Mouse (Mus musculus): ENCODE results near the gene Mlst8. TPM values are rescaled to one million over a fixed set of nuclear protein-coding genes. Genes with fewer than 3 reads are reported as not detected.
"Not testable (repeated sequence)": the region's sequence is repeated elsewhere in the genome, so short reads cannot be mapped to it uniquely, and the experiment has no call there.

The Mlst8 gene
- polyA plus RNA-seq, 1 experiment = 23.3 TPM

GRCm38 (mm10) chr17:24440377-24440776, 38.5 kb downstream of the Mlst8 start:
- H3K4me1 ChIP-seq (ENCODE audit: control insufficient read depth, insufficient read depth, low read length) = no peaks in the 10 kb centered on the region
- no peak overlapping the region for H3K4me3 ChIP-seq (ENCODE audit: insufficient read depth, low read length)
- TF ChIP-seq CTCF (IDR thresholded peaks at IDR 0.05; ENCODE audit: borderline replicate concordance, insufficient read depth, low read length) = no peak
- no peak for TF ChIP-seq POLR2A (IDR thresholded peaks at IDR 0.05; ENCODE audit: low read depth, low read length)
- no peak overlapping the region for H3K27ac ChIP-seq (ENCODE audit: insufficient read depth, low read length)

DNA sequence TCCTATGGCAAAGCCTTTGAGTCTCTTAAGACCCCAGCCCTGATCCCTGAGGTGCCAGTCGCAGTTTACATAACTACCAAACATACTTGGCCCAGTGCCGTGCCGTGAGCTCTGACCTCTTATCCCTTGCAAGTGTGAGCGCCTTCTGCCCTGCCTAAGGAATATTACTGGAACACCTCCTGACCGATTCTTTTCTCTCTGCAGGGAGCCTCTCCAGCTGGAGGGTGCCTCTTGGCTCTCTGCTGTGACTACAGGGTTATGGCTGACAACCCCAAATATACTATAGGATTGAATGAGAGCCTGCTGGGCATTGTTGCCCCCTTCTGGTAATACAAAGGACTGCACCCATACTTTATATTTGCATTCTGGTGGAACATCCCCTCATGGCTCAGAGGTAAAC, 41.9 kb downstream of the Mlst8 start:
- H3K4me3 ChIP-seq (ENCODE audit: insufficient read depth, low read length) = no peak overlapping the region
- H3K4me1 ChIP-seq (ENCODE audit: control insufficient read depth, insufficient read depth, low read length) = no peaks in the 10 kb centered on the region
- TF ChIP-seq CTCF (IDR thresholded peaks at IDR 0.05; ENCODE audit: borderline replicate concordance, insufficient read depth, low read length) (no peak), POLR2A (IDR thresholded peaks at IDR 0.05; ENCODE audit: low read depth, low read length) (no peak)
- H3K27ac ChIP-seq (ENCODE audit: insufficient read depth, low read length) = no peak overlapping the region

- Histone ChIP-seq H3K4me3 (ENCODE audit: insufficient read depth, low read length) (no peak overlapping the region), H3K27ac (ENCODE audit: insufficient read depth, low read length) (no peak overlapping the region), H3K4me1 (ENCODE audit: control insufficient read depth, insufficient read depth, low read length) (no peaks in the 10 kb centered on the region)
- no peak for TF ChIP-seq CTCF (IDR thresholded peaks at IDR 0.05; ENCODE audit: borderline replicate concordance, insufficient read depth, low read length)
These were observed 49.5 kb downstream of the Mlst8 start for GRCm38 (mm10) chr17:24429201-24429983.

DNA sequence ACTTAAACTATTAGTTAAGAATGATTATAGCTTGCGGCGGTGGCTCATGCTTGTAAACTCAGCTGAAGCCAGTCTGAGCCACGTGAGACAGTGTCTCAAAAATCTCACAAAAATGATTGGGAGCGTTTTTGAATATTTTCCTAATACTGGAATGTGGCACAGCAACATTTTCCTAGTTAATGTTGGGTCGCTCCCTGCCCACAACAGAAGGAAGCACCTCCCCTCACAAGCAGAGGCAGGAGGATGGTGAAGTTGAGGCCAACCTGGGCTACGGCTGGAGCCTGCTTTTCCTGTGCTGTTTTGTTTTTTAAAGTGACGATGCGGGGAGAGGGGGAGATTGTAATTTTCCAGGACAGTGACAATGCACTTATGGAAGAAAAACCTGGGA, 51.7 kb downstream of the Mlst8 start:
- Histone ChIP-seq H3K4me3 (ENCODE audit: insufficient read depth, low read length) (peak overlapping the region; percentile 72), H3K4me1 (ENCODE audit: control insufficient read depth, insufficient read depth, low read length) (no peaks in the 10 kb centered on the region), H3K27ac (ENCODE audit: insufficient read depth, low read length) (peak overlapping the region; percentile 90)
- TF ChIP-seq POLR2A (IDR thresholded peaks at IDR 0.05; ENCODE audit: low read depth, low read length) = no peak
- TF ChIP-seq CTCF (IDR thresholded peaks at IDR 0.05; ENCODE audit: borderline replicate concordance, insufficient read depth, low read length) = no peak

DNA sequence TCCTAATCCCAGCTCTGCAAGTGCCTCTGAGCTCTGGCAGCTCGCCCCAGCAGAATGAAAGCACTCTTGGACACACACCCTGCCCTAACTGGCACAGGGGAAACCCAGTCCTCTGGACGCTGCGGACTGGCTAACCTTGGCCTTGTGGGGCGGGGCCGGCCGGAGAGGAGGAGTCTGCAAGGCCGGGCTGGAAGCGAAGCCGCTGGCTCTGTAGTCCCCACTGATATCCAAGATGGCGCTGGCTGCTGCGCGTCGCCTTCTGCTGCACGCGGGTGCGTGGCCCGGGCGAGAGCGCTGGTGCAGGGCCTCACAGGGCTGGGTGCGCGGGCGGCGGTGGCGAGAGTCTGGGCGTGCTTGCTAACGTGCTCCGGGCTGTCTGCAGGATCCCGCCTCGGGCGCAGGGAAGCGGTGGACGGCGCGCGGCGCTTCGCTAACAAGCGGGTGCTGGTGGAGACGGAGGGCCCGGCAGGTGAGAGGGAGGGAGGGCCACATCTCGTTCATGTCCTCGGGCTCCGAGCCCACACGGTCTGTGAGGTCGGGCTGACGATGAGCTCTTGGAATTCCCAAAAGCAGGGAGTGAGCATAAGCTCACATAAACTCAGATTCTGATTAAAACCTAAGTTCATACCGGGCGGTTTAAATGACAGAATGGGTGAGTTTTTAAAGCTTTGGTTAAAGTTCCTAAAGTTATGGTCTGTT, 52.3 kb downstream of the Mlst8 start, which contains the start of gene Eci1:
Gene Eci1, plus strand, starts transcription at position 171 of the 699 bp plus-strand sequence.
- H3K27ac ChIP-seq (ENCODE audit: insufficient read depth, low read length) = peak within 1 kb of the TSS; percentile 90
- TF ChIP-seq CTCF (IDR thresholded peaks at IDR 0.05; ENCODE audit: borderline replicate concordance, insufficient read depth, low read length) = no peak
- peak; percentile 95 for TF ChIP-seq POLR2A (IDR thresholded peaks at IDR 0.05; ENCODE audit: low read depth, low read length)
- H3K4me1 ChIP-seq (ENCODE audit: control insufficient read depth, insufficient read depth, low read length) = no peaks in the 10 kb centered on the region
- H3K4me3 ChIP-seq (ENCODE audit: insufficient read depth, low read length) = peak within 1 kb of the TSS; percentile 72

DNA sequence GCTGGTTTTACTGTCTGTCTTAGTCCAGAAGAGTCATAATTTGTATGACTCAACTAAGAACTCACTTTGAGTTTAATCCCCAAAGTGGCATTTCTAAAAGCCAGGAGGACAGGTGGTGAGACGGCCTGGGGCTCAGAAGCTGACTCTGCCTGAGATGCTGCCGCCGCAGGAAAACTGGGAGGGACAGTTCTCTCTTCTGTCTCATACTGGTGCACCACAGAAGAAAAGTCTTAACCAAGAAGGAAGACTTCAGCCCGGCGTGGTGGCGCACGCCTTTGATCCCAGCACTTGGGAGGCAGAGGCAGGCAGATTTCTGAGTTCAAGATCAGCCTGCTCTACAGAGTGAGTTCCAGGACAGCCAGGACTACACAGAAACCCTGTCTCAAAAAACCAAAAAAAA, 53.0 kb downstream of the Mlst8 start:
- no peak overlapping the region for H3K27ac ChIP-seq (ENCODE audit: insufficient read depth, low read length)
- TF ChIP-seq CTCF (IDR thresholded peaks at IDR 0.05; ENCODE audit: borderline replicate concordance, insufficient read depth, low read length) (no peak), POLR2A (IDR thresholded peaks at IDR 0.05; ENCODE audit: low read depth, low read length) (no peak)
- no peak overlapping the region for H3K4me3 ChIP-seq (ENCODE audit: insufficient read depth, low read length)
- H3K4me1 ChIP-seq (ENCODE audit: control insufficient read depth, insufficient read depth, low read length) = no peaks in the 10 kb centered on the region

GRCm38 (mm10) chr17:24425326-24425725, 53.6 kb downstream of the Mlst8 start:
- H3K27ac ChIP-seq (ENCODE audit: insufficient read depth, low read length); H3K4me1 ChIP-seq (ENCODE audit: control insufficient read depth, insufficient read depth, low read length); H3K4me3 ChIP-seq (ENCODE audit: insufficient read depth, low read length): not testable (repeated sequence)

DNA sequence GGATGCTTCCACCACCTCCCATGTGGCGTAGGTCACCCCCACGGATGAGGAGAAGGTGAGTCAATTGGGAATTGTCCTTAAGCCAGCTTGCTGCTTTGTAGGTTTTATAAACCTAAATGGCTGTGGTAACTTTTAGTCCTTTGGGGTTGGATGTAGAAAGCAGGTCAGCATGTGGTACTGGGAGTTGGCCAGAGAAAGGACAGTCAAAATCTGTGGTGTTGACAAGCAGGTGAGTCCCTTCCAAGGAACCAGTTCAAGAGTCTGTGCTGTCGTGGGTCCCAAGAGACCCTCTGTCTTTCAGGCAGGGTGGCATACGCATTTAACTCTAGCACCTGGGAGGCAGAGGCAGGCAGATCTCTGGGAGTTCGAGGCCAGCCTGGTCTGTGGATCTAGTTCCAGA, 54.4 kb downstream of the Mlst8 start:
- no peak for TF ChIP-seq POLR2A (IDR thresholded peaks at IDR 0.05; ENCODE audit: low read depth, low read length)
- no peak for TF ChIP-seq CTCF (IDR thresholded peaks at IDR 0.05; ENCODE audit: borderline replicate concordance, insufficient read depth, low read length)
- H3K4me3 ChIP-seq (ENCODE audit: insufficient read depth, low read length) = no peak overlapping the region
- no peak overlapping the region for H3K27ac ChIP-seq (ENCODE audit: insufficient read depth, low read length)
- H3K4me1 ChIP-seq (ENCODE audit: control insufficient read depth, insufficient read depth, low read length) = no peaks in the 10 kb centered on the region

Other genes with a start within 250 kb of the Mlst8 start
- 23.5 and 24.2 TPM in 2 replicates for gene Ccnf, start 227.6 kb downstream of the Mlst8 start, polyA plus RNA-seq (2011; ENCODE audit: insufficient read length, low read depth, missing spikeins)
- not detected in 2 replicates for gene Abca17, start 128.0 kb downstream of the Mlst8 start, polyA plus RNA-seq (2011; ENCODE audit: insufficient read length, low read depth, missing spikeins)
- gene Abca3, start 127.1 kb downstream of the Mlst8 start, polyA plus RNA-seq (2011; ENCODE audit: insufficient read length, low read depth, missing spikeins) = 15.6 and 17.8 TPM in 2 replicates
- 123 and 134 TPM in 2 replicates for gene Rnps1, start 64.5 kb downstream of the Mlst8 start, polyA plus RNA-seq (2011; ENCODE audit: insufficient read length, low read depth, missing spikeins)
- gene Eci1, start 52.4 kb downstream of the Mlst8 start, polyA plus RNA-seq (2011; ENCODE audit: insufficient read length, low read depth, missing spikeins) = 26.1 and 31.4 TPM in 2 replicates
- gene Dnase1l2, start 36.0 kb downstream of the Mlst8 start, polyA plus RNA-seq (2011; ENCODE audit: insufficient read length, low read depth, missing spikeins) = 2.5 and 2.8 TPM in 2 replicates
- gene E4f1, start 8.8 kb downstream of the Mlst8 start, polyA plus RNA-seq (2011; ENCODE audit: insufficient read length, low read depth, missing spikeins) = 11.9 and 14.8 TPM in 2 replicates
- gene Pgp, start 8.7 kb downstream of the Mlst8 start, polyA plus RNA-seq (2011; ENCODE audit: insufficient read length, low read depth, missing spikeins) = 21.1 and 21.5 TPM in 2 replicates
- 0.50 TPM in 1 of 2 replicates, not detected in the other for gene Bricd5, start 5.2 kb downstream of the Mlst8 start, polyA plus RNA-seq (2011; ENCODE audit: insufficient read length, low read depth, missing spikeins)
- not detected in 2 replicates for gene Caskin1, start 9.5 kb upstream of the Mlst8 start, polyA plus RNA-seq (2011; ENCODE audit: insufficient read length, low read depth, missing spikeins)
- 161 and 163 TPM in 2 replicates for gene Traf7, start 48.9 kb upstream of the Mlst8 start, polyA plus RNA-seq (2011; ENCODE audit: insufficient read length, low read depth, missing spikeins)
- gene Rab26, start 55.1 kb upstream of the Mlst8 start, polyA plus RNA-seq (2011; ENCODE audit: insufficient read length, low read depth, missing spikeins) = 1.4 and 1.6 TPM in 2 replicates
- 63.1 and 66.7 TPM in 2 replicates for gene Pkd1, start 70.8 kb upstream of the Mlst8 start, polyA plus RNA-seq (2011; ENCODE audit: insufficient read length, low read depth, missing spikeins)
- 75.0 and 83.8 TPM in 2 replicates for gene Tsc2, start 153.6 kb upstream of the Mlst8 start, polyA plus RNA-seq (2011; ENCODE audit: insufficient read length, low read depth, missing spikeins)
- gene Nthl1, start 153.6 kb upstream of the Mlst8 start, polyA plus RNA-seq (2011; ENCODE audit: insufficient read length, low read depth, missing spikeins) = 8.7 and 11.1 TPM in 2 replicates
- gene Slc9a3r2, start 171.2 kb upstream of the Mlst8 start, polyA plus RNA-seq (2011; ENCODE audit: insufficient read length, low read depth, missing spikeins) = 24.2 and 25.9 TPM in 2 replicates
- gene Npw, start 179.4 kb upstream of the Mlst8 start, polyA plus RNA-seq (2011; ENCODE audit: insufficient read length, low read depth, missing spikeins) = not detected in 2 replicates
- 21.6 and 22.2 TPM in 2 replicates for gene Zfp598, start 190.6 kb upstream of the Mlst8 start, polyA plus RNA-seq (2011; ENCODE audit: insufficient read length, low read depth, missing spikeins)
- 0.99 and 1.1 TPM in 2 replicates for gene Syngr3, start 210.9 kb upstream of the Mlst8 start, polyA plus RNA-seq (2011; ENCODE audit: insufficient read length, low read depth, missing spikeins)
- 26.8 and 34.7 TPM in 2 replicates for gene Gfer, start 217.1 kb upstream of the Mlst8 start, polyA plus RNA-seq (2011; ENCODE audit: insufficient read length, low read depth, missing spikeins)
- 1.2 and 2.4 TPM in 2 replicates for gene Noxo1, start 217.2 kb upstream of the Mlst8 start, polyA plus RNA-seq (2011; ENCODE audit: insufficient read length, low read depth, missing spikeins)
- gene Tbl3, start 228.6 kb upstream of the Mlst8 start, polyA plus RNA-seq (2011; ENCODE audit: insufficient read length, low read depth, missing spikeins) = 24.8 and 27.5 TPM in 2 replicates
- 0.58 TPM in 1 of 2 replicates, not detected in the other for gene Rnf151, start 239.0 kb upstream of the Mlst8 start, polyA plus RNA-seq (2011; ENCODE audit: insufficient read length, low read depth, missing spikeins)
- gene Rps2, start 239.0 kb upstream of the Mlst8 start, polyA plus RNA-seq (2011; ENCODE audit: insufficient read length, low read depth, missing spikeins) = 1,298 and 1,393 TPM in 2 replicates
- gene Ndufb10, start 245.4 kb upstream of the Mlst8 start, polyA plus RNA-seq (2011; ENCODE audit: insufficient read length, low read depth, missing spikeins) = 96.8 and 100 TPM in 2 replicates
- gene Rpl3l, start 248.7 kb upstream of the Mlst8 start, polyA plus RNA-seq (2011; ENCODE audit: insufficient read length, low read depth, missing spikeins) = not detected in 2 replicates

Data from embryonic fibroblast, embryonic 13.5 days (primary cell).